Mouse (Mus musculus): ENCODE data around the gene Babam2.

DNA sequence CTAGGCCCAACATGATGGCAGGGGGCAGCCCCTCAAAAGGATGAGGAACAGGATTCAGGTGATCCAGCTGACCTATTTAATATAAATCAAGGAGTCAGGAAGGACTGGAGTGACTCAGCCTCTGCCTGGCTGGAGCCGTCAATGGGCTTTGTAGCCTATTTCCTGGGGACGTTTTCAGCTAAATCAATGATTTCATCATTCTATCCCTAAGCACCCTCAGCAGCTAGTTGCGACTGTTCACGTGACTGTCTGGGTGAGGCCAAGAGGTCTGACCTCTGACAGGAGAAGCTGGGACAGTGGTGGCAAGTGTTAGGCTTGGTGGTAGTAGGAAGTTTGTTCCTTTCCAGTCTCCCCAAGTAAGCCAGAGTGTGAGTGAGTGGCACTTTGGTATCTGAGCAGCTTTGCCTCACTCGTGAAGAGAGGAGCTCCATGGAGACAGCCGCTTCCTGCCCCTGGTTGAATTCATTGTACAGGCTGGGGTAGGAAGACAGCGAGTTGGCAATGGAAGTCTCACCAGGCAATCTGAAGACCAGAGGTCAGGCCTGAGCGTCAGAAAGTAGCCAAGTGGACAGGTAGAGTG lies 337.1 kb downstream of the Babam2 start:
- no peak for TF ChIP-seq CTCF (IDR thresholded peaks at IDR 0.05; ENCODE audit: low read depth, low read length)
- TF ChIP-seq GATA1 (IDR thresholded peaks at IDR 0.05; ENCODE audit: borderline replicate concordance, low read length): no peak
- no peak for TF ChIP-seq GATA2 (IDR thresholded peaks at IDR 0.05; ENCODE audit: borderline replicate concordance, low read depth, low read length)
- TF ChIP-seq TAL1 (conservative IDR thresholded peaks at IDR 0.05; ENCODE audit: low read depth, low read length): no peak
- TF ChIP-seq POLR2AphosphoS5 (IDR thresholded peaks at IDR 0.05; ENCODE audit: insufficient replicate concordance, low read depth, low read length): no peak
